Mouse (Mus musculus) heart, embryonic 16.5 days (tissue): ENCODE results near the gene Fry. TPM values are rescaled to one million over a fixed set of nuclear protein-coding genes. Genes with fewer than 3 reads are reported as not detected.
A peak's percentile ranks its signal among the peaks of the same experiment; 100 is the strongest.

Experiments
- ATAC-seq: fragments of 200-750 bp; cut with Nextera tagmentation; replicated peaks from 2 replicates; pipeline ENCODE4 v1.8.0; 2017; ENCODE audit warnings: moderate number of reproducible peaks; ENCODE audit not compliant: insufficient read depth, low FRiP score; ENCODE audit errors: extremely low read depth
- H3K27ac ChIP-seq: fragments of 300-500 bp; sonication (generic); 2 replicates; pipeline ENCODE4 v1.5.1; 2014; ENCODE audit warnings: mild to moderate bottlenecking, low read length, control low read depth, moderate library complexity
- H3K27me3 ChIP-seq: fragments of 300-500 bp; sonication (generic); 2 replicates; pipeline ENCODE4 v1.6.1; 2014; ENCODE audit warnings: low read length, mixed read lengths; ENCODE audit not compliant: control insufficient read depth, insufficient read depth
- H3K36me3 ChIP-seq: fragments of 300-500 bp; sonication (generic); 2 replicates; pipeline ENCODE4 v1.6.1; 2014; ENCODE audit not compliant: control insufficient read depth, insufficient read depth
- H3K4me1 ChIP-seq: fragments of 300-500 bp; sonication (generic); 2 replicates; pipeline ENCODE4 v1.6.1; 2014; ENCODE audit warnings: low read length, mixed read lengths; ENCODE audit not compliant: control insufficient read depth, insufficient read depth
- H3K4me2 ChIP-seq: fragments of 300-500 bp; sonication (generic); 2 replicates; pipeline ENCODE4 v1.6.1; 2014; ENCODE audit warnings: low read depth, mild to moderate bottlenecking, control low read depth, low read length
- H3K4me3 ChIP-seq: fragments of 300-500 bp; sonication (generic); 2 replicates; pipeline ENCODE4 v1.5.1; 2014; ENCODE audit warnings: mild to moderate bottlenecking, control low read depth, low read length
- H3K9ac ChIP-seq: fragments of 300-500 bp; sonication (generic); 2 replicates; pipeline ENCODE4 v1.6.1; 2014; ENCODE audit warnings: low read length, control low read depth
- H3K9me3 ChIP-seq: fragments of 300-500 bp; sonication (generic); replicated peaks from 2 replicates; pipeline ENCODE4 v1.6.1; 2016; ENCODE audit warnings: low read length; ENCODE audit not compliant: control insufficient read depth
- WGBS: fragments of 180-500 bp; shearing (Covaris S2); extraction: QIAGEN DNeasy Blood & Tissue Kit; methylation state at CpG from one replicate; pipeline ENCODE4 v1.1.7; 2014; 5-methylcytosine and 5-hydroxymethylcytosine counted together
- polyA plus RNA-seq: library from polyadenylated mRNA; unstranded; fragments of >200 nt; fragmentation: Nextera tagmentation; extraction: Ambion mirVana; gene quantifications from 2 replicates; pipeline ENCODE4 v1.2.1, GENCODE M21; 2015

The Fry gene
- polyA plus RNA-seq, 1 experiment from 2014 or later, result 32.6 TPM

DNA sequence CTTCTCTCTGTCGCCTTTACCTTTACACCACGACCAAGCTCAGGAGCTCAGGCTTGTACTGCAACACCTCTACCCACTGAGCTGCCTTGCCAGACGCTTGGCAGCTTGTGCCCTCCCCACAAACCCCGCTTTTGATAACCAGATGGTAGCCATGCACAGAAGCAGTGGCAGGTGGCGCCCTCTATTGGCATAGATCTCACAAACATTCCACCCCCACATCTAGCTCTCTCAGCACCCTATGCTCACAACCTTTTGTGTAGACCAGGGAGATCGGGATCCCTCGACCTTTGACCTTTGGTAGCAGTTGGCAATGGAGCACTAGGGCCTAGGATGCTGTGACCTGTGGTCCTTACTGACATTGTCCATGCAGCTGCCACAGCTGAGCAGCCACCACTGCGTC lies 171.2 kb downstream of the Fry start:
- no peaks in the 10 kb centered on the region for H3K9me3 ChIP-seq
- no peak overlapping the region for H3K4me2 ChIP-seq
- 77% methylated on average over 8 of the region's 8 CpGs for WGBS
- H3K9ac ChIP-seq, result no peak overlapping the region
- peaks cover 14% of the 10 kb centered on the region for H3K4me1 ChIP-seq
- H3K27me3 ChIP-seq, result no peaks in the 10 kb centered on the region
- no peak overlapping the region for H3K4me3 ChIP-seq
- ATAC-seq, result no peak
- no peak overlapping the region for H3K27ac ChIP-seq
- no peaks in the 10 kb centered on the region for H3K36me3 ChIP-seq

DNA sequence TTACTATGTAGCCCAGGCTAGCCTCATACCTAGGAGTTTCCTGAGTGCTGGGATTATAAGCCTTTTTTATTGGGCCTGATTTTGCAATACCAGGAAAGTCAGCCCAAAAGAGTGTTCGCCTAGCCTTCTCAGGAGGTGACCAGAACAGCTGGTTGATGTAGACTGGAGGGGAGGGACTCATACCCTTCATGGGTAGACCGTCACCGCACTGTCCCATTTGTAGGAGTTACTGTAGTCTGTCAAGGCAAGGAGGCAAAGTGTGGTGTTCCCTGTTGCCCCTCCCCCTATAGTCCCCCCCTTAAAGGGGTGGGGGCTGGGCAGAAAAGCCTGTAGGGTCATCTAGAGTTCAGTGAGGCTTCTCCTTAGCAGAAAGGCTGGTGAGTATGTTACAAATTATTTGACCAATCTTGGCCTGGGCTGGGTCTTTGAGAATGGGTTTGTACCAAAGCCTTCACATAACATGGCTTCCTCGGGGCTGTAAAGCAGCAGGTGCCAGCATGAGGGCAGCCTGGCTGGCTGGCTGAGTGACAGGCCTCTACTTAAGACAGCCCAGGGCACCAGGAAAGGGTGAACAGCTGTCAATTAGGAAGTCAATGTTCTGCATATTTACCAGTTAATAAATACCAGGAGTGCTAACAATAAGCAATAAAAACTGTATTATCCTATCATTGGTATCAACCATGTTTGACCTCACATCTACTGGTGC lies 172.2 kb downstream of the Fry start:
- Histone ChIP-seq H3K36me3 (no peaks in the 10 kb centered on the region), H3K9ac (no peak overlapping the region), H3K4me3 (no peak overlapping the region), H3K9me3 (no peaks in the 10 kb centered on the region), H3K27me3 (no peaks in the 10 kb centered on the region), H3K4me1 (peaks cover 17% of the 10 kb centered on the region), H3K27ac (no peak overlapping the region), H3K4me2 (no peak overlapping the region)
- no peak for ATAC-seq
- 84% methylated on average over 4 of the region's 4 CpGs for WGBS

DNA sequence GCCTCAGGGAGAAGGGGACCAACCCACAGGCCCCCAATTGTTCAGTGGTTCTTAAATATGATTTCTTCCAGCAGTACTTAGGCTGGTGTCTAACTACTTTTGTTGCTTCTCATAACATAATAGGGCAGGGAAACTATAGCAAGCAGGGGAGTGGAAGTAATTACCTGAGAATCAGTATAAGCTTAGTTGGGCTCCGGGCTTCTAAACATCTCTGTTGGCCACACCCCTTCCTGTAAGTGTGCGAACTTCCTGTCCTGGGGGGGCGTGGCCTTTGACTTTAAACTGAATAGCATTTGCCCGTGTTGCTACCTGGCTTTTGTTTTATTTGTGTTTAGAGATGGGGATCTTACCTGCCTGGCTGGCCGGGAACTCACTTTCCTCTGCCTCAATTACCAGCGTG lies 172.8 kb downstream of the Fry start:
- no peak for ATAC-seq
- Histone ChIP-seq H3K4me3 (no peak overlapping the region), H3K9me3 (no peaks in the 10 kb centered on the region), H3K4me2 (no peak overlapping the region), H3K27ac (no peak overlapping the region), H3K36me3 (no peaks in the 10 kb centered on the region), H3K4me1 (peaks cover 17% of the 10 kb centered on the region), H3K9ac (no peak overlapping the region), H3K27me3 (no peaks in the 10 kb centered on the region)
- WGBS, result 85% methylated on average over 6 of the region's 6 CpGs

DNA sequence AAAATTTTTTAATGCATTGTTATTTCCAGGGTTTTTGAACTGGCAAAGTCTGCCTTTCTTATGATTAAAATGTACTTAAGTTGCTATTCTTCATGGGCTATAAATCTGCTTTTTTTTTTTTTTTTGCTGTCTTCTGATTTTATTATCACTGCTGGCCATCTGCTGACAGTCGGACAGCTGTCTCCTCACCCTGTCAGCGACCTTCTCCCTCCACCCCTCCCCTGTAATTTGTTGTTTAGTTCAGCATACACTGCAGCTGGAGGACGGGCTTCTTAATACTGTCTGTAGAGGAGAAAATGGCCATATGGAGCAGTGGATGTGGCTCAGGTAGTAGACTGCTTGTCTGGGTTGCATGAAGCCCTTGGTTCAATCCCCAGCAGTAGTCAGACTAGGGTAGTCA lies 173.7 kb downstream of the Fry start:
- WGBS, result 45% methylated on average over 3 of the region's 3 CpGs

DNA sequence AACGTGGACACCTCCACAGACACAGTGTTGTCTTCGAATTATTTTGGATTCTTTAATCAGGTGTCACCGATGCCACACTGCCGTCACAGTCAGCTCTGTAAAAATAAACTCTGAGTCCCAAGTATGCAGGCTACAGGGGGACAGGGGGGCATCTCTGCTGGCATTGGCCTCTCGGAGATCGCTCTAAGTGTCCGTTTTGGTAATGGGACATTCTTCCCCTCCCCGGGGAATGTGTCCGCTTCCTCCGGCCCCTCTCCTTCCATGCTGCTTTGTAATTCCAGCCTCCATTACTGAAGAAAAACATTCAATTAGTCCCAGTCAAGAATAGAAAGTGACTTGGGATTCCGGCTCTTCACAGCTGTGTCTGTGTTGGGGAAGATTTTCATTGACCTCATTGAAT lies 175.9 kb downstream of the Fry start:
- ATAC-seq, result peak; percentile 43
- Histone ChIP-seq H3K4me2 (peak overlapping the region; percentile 64), H3K9ac (peak overlapping the region; percentile 75; the same call in 1 of the 2 replicates), H3K36me3 (no peaks in the 10 kb centered on the region), H3K27ac (peak overlapping the region; percentile 97), H3K27me3 (no peaks in the 10 kb centered on the region), H3K9me3 (no peaks in the 10 kb centered on the region), H3K4me1 (peaks cover 29% of the 10 kb centered on the region), H3K4me3 (no peak overlapping the region)
- WGBS, result 32% methylated on average over 11 of the region's 11 CpGs

More for the DNA sequence above, 173.7 kb downstream of the Fry start:
- Histone ChIP-seq H3K27ac (no peak overlapping the region), H3K4me2 (no peak overlapping the region), H3K9me3 (no peaks in the 10 kb centered on the region), H3K4me1 (peaks cover 18% of the 10 kb centered on the region), H3K27me3 (no peaks in the 10 kb centered on the region), H3K36me3 (no peaks in the 10 kb centered on the region), H3K4me3 (no peak overlapping the region), H3K9ac (no peak overlapping the region)
- no peak for ATAC-seq

DNA sequence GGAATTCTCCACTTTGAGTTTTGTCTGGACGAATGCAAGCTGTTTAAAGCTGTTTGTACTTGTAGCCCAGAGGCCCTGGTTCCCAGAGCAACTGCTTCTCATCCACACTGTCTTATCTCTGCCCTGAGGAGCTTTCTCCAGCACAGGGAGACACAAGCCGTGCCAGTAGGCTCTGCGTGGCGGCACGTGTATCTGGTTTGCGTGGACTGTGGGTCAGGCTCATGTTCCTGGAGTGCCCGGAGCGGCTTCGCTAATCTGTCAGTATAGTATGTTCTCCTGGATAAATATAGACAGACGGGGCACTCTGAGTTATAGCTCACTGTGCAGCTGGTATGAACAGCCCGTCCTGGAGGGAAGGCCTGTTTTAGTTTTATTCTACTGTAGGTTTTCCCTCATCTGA lies 176.7 kb downstream of the Fry start:
- H3K4me3 ChIP-seq, result peak overlapping the region; percentile 51
- peak overlapping the region; percentile 64 for H3K4me2 ChIP-seq
- H3K9me3 ChIP-seq, result no peaks in the 10 kb centered on the region
- peak overlapping the region; percentile 97 for H3K27ac ChIP-seq
- H3K27me3 ChIP-seq, result no peaks in the 10 kb centered on the region
- H3K9ac ChIP-seq, result peak overlapping the region; percentile 75
- peak; percentile 87 for ATAC-seq
- H3K4me1 ChIP-seq, result peaks cover 29% of the 10 kb centered on the region
- WGBS, result 27% methylated on average over 11 of the region's 11 CpGs
- no peaks in the 10 kb centered on the region for H3K36me3 ChIP-seq

DNA sequence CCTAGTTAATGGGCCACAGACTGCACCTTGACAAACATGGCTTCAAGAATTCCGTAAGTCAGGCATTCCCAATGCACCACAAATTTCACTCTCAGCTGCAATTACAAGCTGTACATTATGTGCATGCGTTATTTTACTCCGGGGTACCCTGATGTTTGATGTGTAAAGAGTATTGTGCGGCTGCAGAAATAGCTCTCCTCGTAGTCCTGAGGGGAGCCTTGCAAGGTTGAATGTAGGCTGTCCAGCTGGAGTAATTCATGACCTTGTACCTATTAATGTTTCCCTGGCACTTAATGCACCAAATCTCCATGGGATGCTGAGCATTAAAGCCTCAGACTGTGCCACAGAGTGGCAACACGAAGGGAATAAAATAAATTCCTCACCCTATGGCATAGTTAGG lies 180.5 kb downstream of the Fry start:
- Histone ChIP-seq H3K36me3 (no peaks in the 10 kb centered on the region), H3K27ac (no peak overlapping the region; the same call in 1 of the 2 replicates), H3K4me3 (no peak overlapping the region), H3K9me3 (no peaks in the 10 kb centered on the region), H3K27me3 (no peaks in the 10 kb centered on the region), H3K4me2 (no peak overlapping the region), H3K4me1 (peaks cover 31% of the 10 kb centered on the region), H3K9ac (no peak overlapping the region)
- no peak for ATAC-seq
- WGBS, result 75% methylated on average over 6 of the region's 6 CpGs

DNA sequence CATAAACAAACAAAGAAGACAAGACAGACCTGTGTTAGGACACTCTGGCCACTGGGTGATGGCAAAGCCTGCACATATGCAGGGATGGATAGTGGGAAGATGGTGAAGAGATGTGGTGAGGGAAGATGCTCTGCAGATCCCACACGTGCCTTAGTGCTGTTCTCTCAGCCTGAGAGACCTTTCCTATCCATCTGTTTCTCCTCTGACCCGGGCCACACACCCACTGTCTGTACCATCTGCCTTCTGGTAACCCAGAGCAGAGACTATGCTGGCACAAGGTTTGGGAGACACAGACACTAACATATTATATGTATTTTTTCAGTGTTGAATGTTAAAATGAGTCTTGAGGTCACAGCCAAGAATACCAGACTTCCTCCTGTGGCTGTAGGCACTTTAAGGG lies 183.7 kb downstream of the Fry start:
- 86% methylated on average over 2 of the region's 2 CpGs for WGBS
- H3K36me3 ChIP-seq, result peaks cover 1% of the 10 kb centered on the region; the same call in 1 of the 2 replicates
- H3K4me2 ChIP-seq, result no peak overlapping the region
- no peak for ATAC-seq
- H3K9me3 ChIP-seq, result no peaks in the 10 kb centered on the region
- no peak overlapping the region for H3K4me3 ChIP-seq
- H3K9ac ChIP-seq, result no peak overlapping the region
- peaks cover 24% of the 10 kb centered on the region for H3K4me1 ChIP-seq
- no peaks in the 10 kb centered on the region for H3K27me3 ChIP-seq
- H3K27ac ChIP-seq, result no peak overlapping the region

DNA sequence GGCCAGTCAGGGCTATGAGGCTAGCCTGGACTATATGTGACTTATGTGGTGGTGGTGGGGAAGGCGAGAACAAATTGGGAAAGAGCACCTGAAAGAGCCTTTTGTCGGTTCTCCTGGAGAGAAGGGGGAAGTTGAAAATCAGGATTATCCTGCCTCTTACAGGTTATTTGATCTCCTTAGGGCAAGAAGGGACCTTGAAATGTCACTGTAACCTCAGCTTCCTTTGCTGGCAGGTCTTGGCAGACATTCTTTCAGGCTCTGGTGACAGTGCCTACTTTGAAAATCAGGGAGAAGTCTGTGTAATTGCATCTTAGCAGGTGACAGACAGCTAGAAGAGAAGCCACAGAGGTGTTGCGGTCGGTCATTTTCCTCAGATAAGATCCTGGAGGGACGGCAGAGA lies 184.6 kb downstream of the Fry start:
- no peaks in the 10 kb centered on the region for H3K27me3 ChIP-seq
- no peak overlapping the region for H3K27ac ChIP-seq
- no peaks in the 10 kb centered on the region for H3K9me3 ChIP-seq
- no peak overlapping the region for H3K4me2 ChIP-seq
- H3K36me3 ChIP-seq, result peaks cover 6% of the 10 kb centered on the region; the same call in 1 of the 2 replicates
- H3K9ac ChIP-seq, result no peak overlapping the region
- no peak for ATAC-seq
- peaks cover 21% of the 10 kb centered on the region for H3K4me1 ChIP-seq
- WGBS, result 34% methylated on average over 5 of the region's 5 CpGs
- H3K4me3 ChIP-seq, result no peak overlapping the region
